41 mouse cellular contexts compared by ENCODE assay signal in the genomic region with DNA sequence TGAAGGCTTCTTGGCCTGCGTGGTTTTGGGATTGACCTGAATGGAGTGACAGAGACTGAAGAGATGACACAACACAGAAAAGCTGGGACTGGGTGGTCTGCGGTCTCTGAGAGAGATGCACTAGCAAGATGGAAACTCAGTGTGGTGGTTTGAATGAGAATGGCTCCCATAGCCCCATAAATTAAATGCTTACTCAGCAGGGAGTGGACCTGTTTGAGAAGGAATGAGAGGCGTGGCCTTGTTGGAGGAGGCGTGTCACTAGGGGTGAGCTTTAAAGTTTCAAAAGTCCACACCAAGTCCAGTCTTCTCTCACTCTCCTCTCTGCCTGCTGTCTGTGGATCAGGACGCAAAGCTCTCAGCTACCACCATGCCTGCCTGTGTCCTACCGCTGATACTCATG. TPM values are rescaled to one million over a fixed set of nuclear protein-coding genes. Genes with fewer than 3 reads are reported as not detected.
"Had no signal": no experiment of that assay in that cellular context is flagged by ENCODE, and none has a peak within 500 bp of the region (broad histone marks: within the 10 kb centered on the region; RNA-seq: fewer than 3 reads in every experiment).

No protein-coding gene starts in this region.

- H3K27ac ChIP-seq: heart, embryonic 13.5 days; heart, embryonic 15.5 days; hindbrain, embryonic 13.5 days; hindbrain, embryonic 15.5 days; hindbrain, postnatal 0 days; kidney, embryonic 15.5 days; kidney, postnatal 0 days; limb, embryonic 13.5 days; limb, embryonic 15.5 days; liver, embryonic 13.5 days; liver, embryonic 15.5 days had no signal

- H3K4me1 ChIP-seq: heart, embryonic 15.5 days; kidney, embryonic 15.5 days; limb, embryonic 13.5 days; limb, embryonic 15.5 days had no signal

- DNase-seq: gastrocnemius, postnatal 14 days; gastrocnemius, postnatal 36 days; heart, adult 18-20 months; heart, postnatal 14 days; heart, postnatal 36 days; kidney, adult 11 months; kidney, adult 2 months; kidney, adult 9 months; kidney, postnatal 14 days; kidney, postnatal 36 days; layer of hippocampus, adult 9-11 months; layer of hippocampus, postnatal 36 days; left cerebral cortex, postnatal 4 days; liver, embryonic 13.5 days had no signal

- H3K9ac ChIP-seq: heart, embryonic 13.5 days; heart, embryonic 15.5 days; hindbrain, embryonic 13.5 days; hindbrain, embryonic 15.5 days; kidney, embryonic 15.5 days; limb, embryonic 13.5 days; limb, embryonic 15.5 days; liver, embryonic 13.5 days; liver, embryonic 15.5 days had no signal

- H3K9me3 ChIP-seq: heart, embryonic 13.5 days; heart, embryonic 15.5 days; hindbrain, embryonic 13.5 days; hindbrain, embryonic 15.5 days; kidney, embryonic 15.5 days; limb, embryonic 15.5 days; liver, embryonic 15.5 days had no signal

- H3K4me3 ChIP-seq: heart, embryonic 13.5 days; heart, embryonic 15.5 days; hindbrain, embryonic 13.5 days; hindbrain, embryonic 15.5 days; kidney, embryonic 15.5 days; limb, embryonic 13.5 days; limb, embryonic 15.5 days; liver, embryonic 13.5 days; liver, embryonic 15.5 days had no signal

- H3K36me3 ChIP-seq: heart, embryonic 13.5 days; heart, embryonic 15.5 days; hindbrain, embryonic 13.5 days; hindbrain, embryonic 15.5 days; kidney, embryonic 15.5 days; limb, embryonic 13.5 days; limb, embryonic 15.5 days; liver, embryonic 13.5 days; liver, embryonic 15.5 days had no signal

- H3K27me3 ChIP-seq: heart, embryonic 13.5 days; heart, embryonic 15.5 days; hindbrain, embryonic 13.5 days; hindbrain, embryonic 15.5 days; kidney, embryonic 15.5 days; limb, embryonic 13.5 days; limb, embryonic 15.5 days; liver, embryonic 13.5 days; liver, embryonic 15.5 days had no signal

RNA-seq across cellular contexts. Expression of a gene that starts 1.8 kb away (rescaled TPM):
- total RNA-seq: gastrocnemius, adult 18-20 months; gastrocnemius, adult 8-10 months; gastrocnemius, postnatal 14 days; gastrocnemius, postnatal 36 days; heart, adult 18-20 months; heart, postnatal 14 days; heart, postnatal 36 days; hematopoietic stem cell, adult 5-6 weeks; hindbrain, postnatal 0 days; layer of hippocampus, adult 18-20 months; layer of hippocampus, adult 8-10 months; layer of hippocampus, postnatal 14 days; layer of hippocampus, postnatal 36 days; left cerebral cortex, adult 18-20 months; left cerebral cortex, adult 8-10 months; left cerebral cortex, postnatal 10 days; left cerebral cortex, postnatal 25 days; left cerebral cortex, postnatal 4 days; liver, adult 2 months had no signal
- polyA plus RNA-seq: heart, embryonic 13.5 days; heart, embryonic 15.5 days; heart, postnatal 0 days; hindbrain, embryonic 11.5 days; hindbrain, embryonic 13.5 days; hindbrain, embryonic 15.5 days; hindbrain, postnatal 0 days; intestine, embryonic 14.5 days; intestine, embryonic 16.5 days; kidney, embryonic 15.5 days; kidney, postnatal 0 days; large intestine, adult 2 months; limb, embryonic 11.5 days; limb, embryonic 15.5 days; liver, adult 2 months had no signal
